Comparison of ENCODE assay signal across 8 mouse cellular contexts in the genomic region with DNA sequence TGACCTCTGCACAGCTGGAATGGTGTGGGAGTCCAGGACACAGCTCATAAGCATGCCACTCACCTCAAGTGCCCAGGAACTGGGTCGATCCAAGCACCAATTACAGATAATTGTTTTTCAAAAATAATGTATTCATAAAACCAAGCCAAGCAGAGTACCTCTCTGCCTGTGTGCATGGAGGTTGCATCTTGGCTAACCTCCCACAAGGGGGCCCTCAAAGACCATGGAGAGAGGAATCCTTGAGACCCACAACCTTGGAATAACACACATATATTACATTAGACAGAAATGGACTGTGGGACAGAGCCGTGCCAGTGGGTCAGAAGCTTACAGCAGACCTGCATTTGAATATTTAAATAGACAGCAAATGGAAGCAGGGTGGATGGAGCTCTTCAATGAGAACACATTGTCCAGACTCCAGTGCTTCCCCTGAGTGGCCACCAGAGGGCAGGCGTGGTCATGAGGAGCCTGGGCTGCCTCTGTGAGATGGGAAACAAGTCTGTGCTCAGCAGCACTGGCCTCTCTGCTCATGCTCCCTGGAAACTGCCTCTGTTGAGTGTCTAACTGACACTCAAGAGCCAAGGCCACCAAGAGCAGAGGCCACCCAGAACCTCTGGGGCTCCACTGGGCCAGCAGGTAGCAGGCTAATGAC.
DNase-seq lines count a peak whose midpoint lies in the region; ATAC-seq and TF ChIP-seq lines count a peak whose summit lies in the region.

No protein-coding gene starts in this region.

- H3K9me3 ChIP-seq in kidney, postnatal 0 days (replicated peaks; ENCODE audit: low read length): no peaks in the 10 kb centered on the region
- H3K9me3 ChIP-seq in liver, embryonic 13.5 days (replicated peaks): no peaks in the 10 kb centered on the region; the same call in 1 of the 2 replicates

- H3K36me3 ChIP-seq in kidney, postnatal 0 days (ENCODE audit: insufficient read depth, low read length): no peaks in the 10 kb centered on the region
- no peaks in the 10 kb centered on the region for H3K36me3 ChIP-seq in liver, embryonic 13.5 days

- peak; percentile 96 for TF ChIP-seq CTCF in kidney, postnatal 0 days (IDR thresholded peaks at IDR 0.05; ENCODE audit: low read depth)

- ATAC-seq in kidney, postnatal 0 days (replicated peaks; ENCODE audit: low FRiP score, low read depth): peak; percentile 57
- ATAC-seq in liver, embryonic 13.5 days (ENCODE audit: low read depth): no peak

- H3K4me1 ChIP-seq in kidney, postnatal 0 days (replicated peaks; ENCODE audit: insufficient read depth, low read length): no peaks in the 10 kb centered on the region
- H3K4me1 ChIP-seq in liver, embryonic 13.5 days (replicated peaks): no peaks in the 10 kb centered on the region

- H3K27me3 ChIP-seq in kidney, postnatal 0 days (ENCODE audit: insufficient read depth, low read length): no peaks in the 10 kb centered on the region
- no peaks in the 10 kb centered on the region for H3K27me3 ChIP-seq in liver, embryonic 13.5 days

- no peak overlapping the region for H3K9ac ChIP-seq in kidney, postnatal 0 days (ENCODE audit: low read depth, low read length)
- no peak overlapping the region for H3K9ac ChIP-seq in liver, embryonic 13.5 days

- H3K27ac ChIP-seq in kidney, postnatal 0 days: no peak overlapping the region
- no peak overlapping the region for H3K27ac ChIP-seq in liver, embryonic 13.5 days

- no peak overlapping the region for H3K4me2 ChIP-seq in kidney, postnatal 0 days (ENCODE audit: low read length)
- no peak overlapping the region for H3K4me2 ChIP-seq in liver, embryonic 13.5 days

- peak; percentile 29 to 40 for DNase-seq in CD8-positive naive resting alpha-beta T cell, adult 2 months (ENCODE audit: low read depth in 2 of 2, low spot score in 2 of 2)
- DNase-seq in adrenal gland, adult 8-10 months: peak; percentile 12
- DNase-seq in embryo, embryonic 11.5 days (ENCODE audit: low read depth, low spot score): peak; percentile 47
- DNase-seq in heart, adult 9 months (ENCODE audit: low spot score in 2 of 2): peak; percentile 19 to 31
- DNase-seq in kidney, postnatal 0 days (ENCODE audit: low spot score): peak; percentile 85
- DNase-seq in liver, embryonic 13.5 days: peak; percentile 25
- DNase-seq in ovary, postnatal 14 days (ENCODE audit: low spot score): peak; percentile 56
- peak; percentile 85 for DNase-seq in thymus, postnatal 4 days

- WGBS in kidney, postnatal 0 days: 21% methylated on average over 3 of the region's 3 CpGs
- WGBS in liver, embryonic 13.5 days (ENCODE audit: insufficient replicate concordance): 15% methylated on average over 3 of the region's 3 CpGs

- H3K4me3 ChIP-seq in kidney, postnatal 0 days (replicated peaks; ENCODE audit: low read depth, low read length): no peak overlapping the region
- H3K4me3 ChIP-seq in liver, embryonic 13.5 days (replicated peaks): no peak overlapping the region

Comparison
In these comparisons a context has a peak if more than half of its experiments do, and no peak if none do; other contexts are left out.
1. DNase-seq: peak in every context shown above with its lines; median percentile 85 in kidney, postnatal 0 days; 85 in thymus, postnatal 4 days; 56 in ovary, postnatal 14 days; 47 in embryo, embryonic 11.5 days; 34 in CD8-positive naive resting alpha-beta T cell, adult 2 months; 25 in heart, adult 9 months; 25 in liver, embryonic 13.5 days; 12 in adrenal gland, adult 8-10 months.